Mouse (Mus musculus): ENCODE data around the gene Nup188.

- TF ChIP-seq CTCF (IDR thresholded peaks at IDR 0.05; ENCODE audit: borderline replicate concordance, insufficient read depth, low read length) = no peak
- no peak for TF ChIP-seq POLR2A (IDR thresholded peaks at IDR 0.05; ENCODE audit: low read depth, low read length)
Measured at GRCm38 (mm10) chr2:30379307-30379706, 93.1 kb downstream of the Nup188 start.

All from embryonic fibroblast, embryonic 13.5 days (primary cell).